ENCODE assay signal across 7 mouse cellular contexts in genomic region chr15:26729341-26729740, GRCm38 (mm10).
DNase-seq lines count a peak whose midpoint lies in the region; ATAC-seq and TF ChIP-seq lines count a peak whose summit lies in the region.
"Not testable (repeated sequence)": the region's sequence is repeated elsewhere in the genome, so short reads cannot be mapped to it uniquely, and the experiment has no call there.

No protein-coding gene starts in this region.

- peak; percentile 7 to 13 for DNase-seq in cerebellum, adult 18-20 months
- peak; percentile 26 for DNase-seq in cerebellum, adult 9-10 months
- peak; percentile 27 to 38 for DNase-seq in cerebellum, postnatal 25 days
- DNase-seq in gastrocnemius, adult 2 months, result peak; percentile 27

- ATAC-seq in cerebellum, adult (ENCODE audit: insufficient number of reproducible peaks, low FRiP score, low TSS enrichment), result peak; percentile 65
- ATAC-seq in erythroid progenitor cell, adult 5-6 weeks (replicated peaks; ENCODE audit: low FRiP score, poor library complexity, severe bottlenecking), result 0 out of 2 replicates have a peak, but pooled peaks have one; percentile 25
- ATAC-seq in neutrophil, adult 5-6 weeks (ENCODE audit: extremely low read depth, insufficient number of reproducible peaks, low FRiP score, poor library complexity, severe bottlenecking), result peak; percentile 9; the same call in 1 of the 2 replicates

- intact Hi-C loops in gastrocnemius, adult 2 months (cut with DNase I), result not testable (repeated sequence)

- H3K4me3 ChIP-seq in gastrocnemius, adult 2 months, result not testable (repeated sequence)

- not testable (repeated sequence) for H3K27ac ChIP-seq in gastrocnemius, adult 2 months

- TF ChIP-seq CTCF in gastrocnemius, adult 2 months (IDR thresholded peaks at IDR 0.05), result not testable (repeated sequence)

Comparison
In these comparisons a context has a peak if more than half of its experiments do, and no peak if none do; other contexts are left out.
1. ATAC-seq: peak in every context shown above with its lines; median percentile 65 in cerebellum, adult; 25 in erythroid progenitor cell, adult 5-6 weeks; 9 in neutrophil, adult 5-6 weeks.